Mouse (Mus musculus) thymus, postnatal 0 days (tissue): ENCODE results near the gene Arl6ip5. TPM values are rescaled to one million over a fixed set of nuclear protein-coding genes. Genes with fewer than 3 reads are reported as not detected.

ENCODE experiments used
- DNase-seq: peaks from one replicate; pipeline ENCODE4 v3.0.0-alpha.2; 2015; ENCODE audit warnings: low spot score
- polyA plus RNA-seq: library from polyadenylated mRNA; unstranded; fragments of >200 nt; fragmentation: Nextera tagmentation; extraction: Ambion mirVana; gene quantifications from 2 replicates; pipeline ENCODE4 v1.2.1, GENCODE M21; 2015

The Arl6ip5 gene
- polyA plus RNA-seq: 105 and 112 TPM in 2 replicates

DNA sequence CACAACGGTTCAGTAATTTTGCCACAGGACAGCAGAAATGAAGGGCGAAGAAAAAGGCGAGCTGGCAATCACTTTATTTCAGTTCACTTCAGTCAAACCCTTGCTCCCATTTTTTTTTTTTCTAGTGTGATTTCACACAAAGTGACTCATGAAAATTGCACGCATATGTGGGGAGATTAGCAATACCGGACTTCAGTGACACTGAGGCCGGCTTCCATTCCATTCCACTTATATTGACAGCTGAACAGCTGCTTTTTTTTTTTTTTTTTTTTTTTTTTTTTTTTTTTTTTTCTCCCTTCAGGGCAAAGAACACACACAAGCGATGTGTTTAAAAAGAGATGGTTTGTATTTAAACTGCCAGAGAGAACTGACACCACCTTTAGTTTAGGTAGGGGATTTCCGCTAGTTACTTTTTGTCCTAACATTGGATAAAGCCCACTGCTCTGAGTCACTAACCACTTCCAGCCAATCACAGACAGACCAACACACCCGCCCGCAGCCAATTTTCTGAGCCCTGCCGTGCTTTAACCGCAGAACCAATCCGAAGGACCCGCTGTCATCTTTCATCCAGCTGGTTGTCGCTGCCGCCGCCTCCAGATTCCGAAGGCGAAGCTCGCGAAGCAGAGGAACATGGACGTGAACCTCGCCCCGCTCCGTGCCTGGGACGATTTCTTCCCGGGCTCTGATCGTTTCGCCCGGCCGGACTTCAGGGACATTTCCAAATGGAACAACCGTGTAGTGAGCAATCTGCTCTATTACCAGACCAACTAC, at the start of gene Arl6ip5:
Gene Arl6ip5 (plus strand): TSS at position 499 of the 771 bp plus-strand sequence.
- DNase-seq: peak; percentile 94

DNA sequence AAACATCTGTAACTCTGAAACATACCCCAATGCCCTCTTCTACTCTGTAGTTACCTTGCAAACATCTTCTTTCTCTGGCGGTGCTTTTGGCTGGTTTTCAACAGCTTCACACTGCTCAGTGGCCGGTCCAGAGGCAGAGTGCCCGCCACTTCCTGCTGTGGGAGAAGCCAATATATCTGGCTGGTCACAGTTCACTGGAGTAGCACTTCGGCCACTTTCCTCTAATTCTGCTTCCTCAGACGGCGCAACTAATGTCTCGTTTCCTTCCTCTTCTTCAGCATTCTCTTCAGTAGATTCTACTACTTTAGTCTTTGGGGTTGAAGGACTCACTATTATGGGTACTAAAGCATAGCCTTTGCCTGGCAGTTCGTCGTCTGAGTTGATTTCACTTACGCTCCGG, 34.8 kb upstream of the Arl6ip5 start:
- DNase-seq: no peak

DNA sequence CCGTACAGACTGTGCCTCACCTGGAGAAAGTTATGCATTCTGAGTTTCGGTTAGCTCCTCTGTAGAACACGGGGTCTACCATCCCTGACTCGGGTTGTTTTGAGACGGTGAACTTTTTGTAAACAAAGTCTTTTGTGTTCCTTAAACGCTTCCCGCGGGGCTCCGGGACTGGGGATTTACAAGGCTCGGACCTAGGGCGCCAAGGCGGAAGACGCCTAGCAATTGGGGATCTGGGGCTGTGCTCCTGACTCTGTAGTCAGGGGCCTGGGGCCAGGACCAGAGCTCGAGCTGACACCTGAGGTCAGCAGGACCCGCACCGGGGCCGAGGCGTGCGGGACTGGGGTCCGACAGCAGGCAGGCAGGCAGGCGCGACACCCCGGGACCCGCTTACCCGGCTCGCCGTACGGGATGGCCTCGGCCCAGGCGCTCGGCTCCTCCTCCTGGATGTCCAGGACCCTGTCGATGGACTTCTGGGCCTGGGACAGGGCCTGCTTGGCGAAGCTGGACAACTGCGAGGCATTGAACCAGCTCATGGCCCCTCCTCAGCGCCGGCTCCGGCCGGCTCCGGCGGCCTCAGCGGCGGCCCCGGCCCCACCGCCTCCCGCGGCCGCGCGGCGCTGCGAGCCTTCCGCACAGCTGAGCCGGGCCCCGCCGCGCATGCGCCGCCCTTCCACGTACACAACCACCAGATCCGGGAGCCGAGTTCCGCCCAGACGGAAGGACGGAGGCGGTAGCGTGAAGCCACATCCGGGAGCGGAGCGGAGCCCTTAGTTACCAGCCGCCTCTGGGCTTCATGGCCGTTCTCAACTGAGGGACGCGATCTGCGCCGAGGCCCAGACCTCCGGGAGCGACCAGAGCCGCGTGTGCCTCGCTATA, 31.8 kb upstream of the Arl6ip5 start, which contains the start of gene Tmf1:
Gene Tmf1 (minus strand): TSS at position 632 of the 876 bp plus-strand sequence.
- peak; percentile 96 for DNase-seq

DNA sequence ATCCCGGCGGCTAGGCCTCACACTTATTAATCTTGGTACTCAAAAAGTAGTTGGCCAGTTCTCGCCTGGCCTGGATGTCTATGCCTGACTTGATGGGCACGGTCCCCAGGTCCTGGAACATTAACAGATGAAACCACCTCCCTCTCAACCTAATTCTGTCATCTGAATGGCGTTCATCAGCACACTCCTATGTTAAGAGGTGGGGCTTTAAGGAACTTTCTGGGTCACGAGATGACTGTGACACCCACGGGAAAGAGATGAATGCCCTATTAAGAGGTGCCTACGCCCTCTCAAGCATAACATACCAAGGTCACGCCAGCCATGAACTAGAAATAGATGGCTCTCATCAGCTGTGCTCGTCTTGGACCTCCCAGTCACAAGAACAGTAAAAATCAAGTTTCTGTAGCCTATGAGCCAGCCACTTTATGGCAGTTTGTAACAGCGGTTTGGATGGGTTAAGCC, 31.1 kb upstream of the Arl6ip5 start:
- DNase-seq: no peak

GRCm38 (mm10) chr6:97200437-97200836, 10.1 kb upstream of the Arl6ip5 start:
- no peak for DNase-seq

- no peak for DNase-seq
Observed at GRCm38 (mm10) chr6:97202477-97202876, 8.0 kb upstream of the Arl6ip5 start.

GRCm38 (mm10) chr6:97204252-97204869, 6.1 kb upstream of the Arl6ip5 start:
- DNase-seq: no peak

DNA sequence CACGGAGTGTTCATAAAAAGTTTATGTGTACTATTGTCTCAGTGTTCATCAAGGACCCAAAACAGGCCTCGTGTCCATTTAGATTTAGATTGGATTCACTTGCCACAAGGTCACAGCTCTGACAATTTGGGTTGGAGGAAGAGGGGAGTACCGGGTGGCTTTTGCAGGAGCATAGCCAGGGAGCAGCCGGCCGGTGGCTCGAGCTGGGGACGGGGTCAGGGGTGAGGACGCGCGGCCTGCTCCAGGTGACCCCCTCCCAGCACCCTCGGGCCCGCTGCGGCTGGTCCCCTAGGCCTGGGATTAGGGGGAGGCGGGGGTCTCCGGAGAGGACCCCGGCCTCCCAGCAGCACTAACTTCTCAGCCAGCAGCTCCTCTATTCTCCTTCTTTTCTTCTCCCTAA, 5.5 kb upstream of the Arl6ip5 start:
- DNase-seq: no peak

DNA sequence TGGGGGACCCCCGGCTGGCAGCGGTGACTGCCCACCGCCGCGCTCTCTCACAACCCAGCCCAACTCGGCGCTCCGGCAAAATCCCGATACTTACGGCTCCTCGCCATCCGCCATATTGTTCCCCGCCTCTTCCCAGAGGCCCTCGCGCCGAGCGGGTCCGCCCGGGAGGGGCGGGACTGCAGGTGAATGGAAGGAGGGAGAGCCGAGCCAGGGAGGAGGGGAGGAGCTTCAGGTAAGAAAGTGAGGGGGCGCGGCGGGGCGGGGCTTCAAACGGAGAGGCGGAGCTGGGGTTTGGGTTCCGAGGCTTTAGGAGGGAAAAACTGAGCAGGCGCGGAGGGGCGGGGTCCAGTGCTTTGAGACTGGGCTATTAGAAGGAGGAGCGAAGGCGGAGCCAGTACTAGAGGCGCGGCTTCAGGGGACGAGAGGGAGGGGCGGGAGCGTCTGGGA, 5.0 kb upstream of the Arl6ip5 start, which contains the start of gene Uba3:
Gene Uba3 (minus strand): TSS at position 209 of the 447 bp plus-strand sequence.
- DNase-seq: peak; percentile 98

- no peak for DNase-seq
Observed at GRCm38 (mm10) chr6:97207085-97207484, 3.4 kb upstream of the Arl6ip5 start.

- peak; percentile 17 for DNase-seq
Observed at GRCm38 (mm10) chr6:97208406-97208805, 2.1 kb upstream of the Arl6ip5 start.

DNA sequence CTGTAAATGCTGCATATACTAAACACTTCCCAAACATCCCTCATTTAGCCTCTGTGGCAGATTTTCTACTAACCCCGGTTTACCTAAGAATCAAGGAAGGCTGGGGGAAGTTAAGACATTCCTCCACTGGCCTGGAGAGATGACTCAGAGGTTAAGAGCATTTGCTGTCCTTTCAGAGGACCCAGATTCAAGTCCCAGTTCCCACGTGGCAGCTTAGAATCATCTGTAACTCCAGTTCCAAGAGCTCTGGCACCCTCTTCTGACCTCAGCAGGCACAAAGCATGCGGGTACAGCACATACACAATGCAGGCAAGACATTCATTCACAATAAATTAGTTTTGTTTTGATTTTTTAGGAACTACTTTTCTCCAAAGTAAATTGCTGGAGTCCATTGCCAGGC, 1.3 kb upstream of the Arl6ip5 start:
- no peak for DNase-seq

GRCm38 (mm10) chr6:97209751-97210150, 738 bp upstream of the Arl6ip5 start:
- peak; percentile 18 for DNase-seq

GRCm38 (mm10) chr6:97210962-97211601, 593 bp downstream of the Arl6ip5 start:
- peak; percentile 66 for DNase-seq

GRCm38 (mm10) chr6:97211981-97212380, 1.5 kb downstream of the Arl6ip5 start:
- peak; percentile 10 for DNase-seq

- no peak for DNase-seq
Observed at GRCm38 (mm10) chr6:97216154-97216821, 5.8 kb downstream of the Arl6ip5 start.

DNA sequence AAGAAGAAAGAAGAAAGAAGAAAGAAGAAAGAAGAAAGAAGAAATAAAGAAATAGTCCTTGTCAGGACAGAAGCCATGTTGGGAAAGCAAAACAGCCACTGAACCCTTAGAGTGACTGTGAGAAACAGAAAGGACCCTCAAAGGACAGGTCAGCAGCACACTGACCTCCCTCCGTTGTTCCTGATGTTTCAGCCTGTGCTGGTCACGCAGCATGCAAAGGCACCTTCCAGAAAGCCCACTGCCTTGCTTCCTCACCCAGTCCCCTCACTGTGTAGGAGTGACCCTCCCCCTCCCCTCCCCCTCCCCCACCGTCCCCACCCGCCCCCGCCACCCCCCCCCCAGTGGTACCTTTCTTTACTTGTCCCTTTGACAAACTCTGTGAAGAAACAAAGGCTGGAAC, 10.2 kb downstream of the Arl6ip5 start:
- no peak for DNase-seq

DNA sequence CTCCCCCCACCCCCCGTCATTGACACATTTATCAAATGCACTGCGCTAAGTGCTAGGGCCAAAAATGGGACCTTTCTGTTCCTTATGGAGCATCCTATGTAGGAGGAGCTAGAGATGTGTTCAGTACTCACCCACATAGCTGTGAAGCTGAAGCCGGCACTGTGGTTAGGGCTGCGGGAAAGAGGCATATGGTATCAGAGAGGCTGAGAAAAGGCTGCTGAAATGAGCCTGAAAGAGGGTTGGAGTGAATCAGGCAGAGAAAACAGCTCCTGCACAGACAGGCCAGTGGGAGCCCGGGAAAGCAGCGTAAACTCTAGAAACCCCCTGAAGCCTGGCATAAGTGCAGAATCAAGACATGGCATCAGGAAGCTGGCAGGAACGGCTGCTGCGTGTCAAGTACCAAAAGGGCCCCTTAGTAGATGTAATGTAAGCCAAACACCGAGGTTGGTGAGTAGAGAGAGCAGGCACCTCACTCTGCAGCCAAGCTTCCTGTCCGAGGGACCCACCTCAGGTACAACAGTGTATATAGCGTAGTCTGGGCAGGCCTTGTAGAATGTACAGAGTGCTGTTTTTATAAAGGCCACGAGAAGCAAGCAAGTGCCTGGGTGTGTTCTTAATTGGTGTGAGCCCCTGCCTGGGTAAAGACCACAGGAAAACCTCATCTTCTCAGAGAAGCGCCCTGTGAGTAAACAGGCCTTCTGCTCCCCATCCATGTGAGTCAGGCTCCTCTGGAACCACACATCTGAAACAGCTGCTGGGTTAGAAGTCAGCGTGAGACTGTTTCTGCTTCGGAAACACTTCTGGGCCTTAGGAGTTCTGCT, 10.9 kb downstream of the Arl6ip5 start:
- DNase-seq: peak; percentile 43

- DNase-seq: peak; percentile 39
Observed at GRCm38 (mm10) chr6:97222321-97222720, 11.8 kb downstream of the Arl6ip5 start.
